Mouse (Mus musculus) adrenal gland, adult 8-10 months (tissue): Measurements from ENCODE around the gene Vmn1r91. TPM values are rescaled to one million over a fixed set of nuclear protein-coding genes. Genes with fewer than 3 reads are reported as not detected.
"Not testable (repeated sequence)": the region's sequence is repeated elsewhere in the genome, so short reads cannot be mapped to it uniquely, and the experiment has no call there.

ENCODE experiments used
- DNase-seq: peaks from one replicate; pipeline ENCODE4 v3.0.0; 2022
- total RNA-seq, 4 experiments: library from RNA; stranded (reverse); gene quantifications; 2 replicates each; pipeline ENCODE4 v1.2.4; 2022

Vmn1r91 gene
- total RNA-seq, result not detected

DNA sequence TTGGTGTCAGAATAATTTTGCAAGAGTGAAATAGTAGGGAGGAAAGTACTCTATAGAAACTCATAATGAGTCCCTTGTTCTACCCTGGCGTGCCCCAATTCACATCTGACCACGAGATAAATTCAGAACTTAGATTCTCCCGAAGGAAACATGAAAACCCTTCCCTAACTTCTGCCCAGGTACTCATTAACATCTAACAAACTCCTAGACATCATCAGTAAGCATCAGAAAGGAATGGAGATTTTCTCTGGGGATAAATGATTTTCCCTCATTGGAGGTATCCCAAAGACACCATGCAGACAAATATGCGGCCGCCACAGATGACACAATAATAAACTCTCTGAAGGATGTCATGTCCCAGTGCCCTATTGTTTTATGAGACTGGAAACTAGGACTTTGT lies at the start of gene Vmn1r91:
TSS of gene Vmn1r91 (plus strand) at position 301 of the 400 bp plus-strand sequence.
- DNase-seq, result not testable (repeated sequence)

DNA sequence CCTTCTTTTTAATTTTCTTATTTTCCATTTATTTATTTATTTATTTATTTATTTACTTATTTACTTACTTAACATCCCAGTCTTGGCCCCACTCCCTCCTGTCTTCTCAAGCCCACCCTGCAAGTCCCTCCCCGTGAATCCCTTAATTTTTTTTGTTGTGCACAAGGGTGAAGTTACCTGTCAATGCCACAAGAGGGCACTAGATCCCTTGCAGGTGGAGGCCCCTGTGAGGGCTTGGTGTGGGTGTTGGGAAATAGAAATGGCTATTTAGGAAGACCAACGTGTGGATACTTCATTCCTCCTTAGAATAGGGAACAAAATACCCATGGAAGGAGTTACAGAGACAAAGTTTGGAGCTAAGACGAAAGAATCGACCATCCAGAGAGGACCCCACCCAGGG lies 35.4 kb upstream of the Vmn1r91 start:
- DNase-seq, result not testable (repeated sequence)

DNA sequence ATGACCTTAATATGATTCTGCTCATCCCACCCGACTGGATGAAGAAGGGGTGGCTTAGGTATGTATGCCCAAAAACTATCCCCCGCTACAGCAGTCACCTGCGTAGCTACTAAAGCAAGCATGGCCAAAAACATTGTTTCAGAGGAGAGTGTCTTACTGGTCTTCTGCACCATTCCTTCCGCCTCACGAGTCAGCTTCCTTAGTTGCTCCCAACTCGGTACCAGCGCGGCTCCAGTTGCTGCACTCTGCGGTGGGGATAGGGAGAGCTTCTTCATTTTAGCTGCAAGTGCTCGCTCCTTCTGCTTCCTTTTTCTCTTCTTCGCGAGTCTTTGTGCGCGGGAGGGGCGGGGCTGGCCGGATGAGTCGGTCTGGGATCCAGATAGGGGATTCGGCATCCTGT lies 21.4 kb upstream of the Vmn1r91 start:
- not testable (repeated sequence) for DNase-seq

DNA sequence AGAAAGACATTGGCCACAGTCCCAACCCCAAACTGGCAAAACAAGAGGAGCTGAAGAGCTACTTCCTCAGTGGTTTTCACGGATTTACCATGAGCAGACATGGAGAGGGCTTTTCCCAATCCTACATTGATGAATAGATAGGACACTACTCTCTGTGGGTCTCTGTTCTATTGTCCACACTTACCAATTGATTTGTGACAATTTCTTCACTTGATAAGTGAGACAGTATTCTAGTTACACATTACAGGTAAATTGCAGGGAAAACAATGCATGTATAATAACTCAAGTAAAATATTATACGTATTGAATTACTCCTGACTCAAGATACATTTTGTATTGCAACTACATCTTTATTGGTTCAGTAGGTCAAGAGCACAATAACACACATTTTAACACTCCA lies 23.0 kb downstream of the Vmn1r91 start, which contains the start of gene Gm16442:
TSS of gene Gm16442 (minus strand) at position 101 of the 400 bp plus-strand sequence.
- DNase-seq, result not testable (repeated sequence)

DNA sequence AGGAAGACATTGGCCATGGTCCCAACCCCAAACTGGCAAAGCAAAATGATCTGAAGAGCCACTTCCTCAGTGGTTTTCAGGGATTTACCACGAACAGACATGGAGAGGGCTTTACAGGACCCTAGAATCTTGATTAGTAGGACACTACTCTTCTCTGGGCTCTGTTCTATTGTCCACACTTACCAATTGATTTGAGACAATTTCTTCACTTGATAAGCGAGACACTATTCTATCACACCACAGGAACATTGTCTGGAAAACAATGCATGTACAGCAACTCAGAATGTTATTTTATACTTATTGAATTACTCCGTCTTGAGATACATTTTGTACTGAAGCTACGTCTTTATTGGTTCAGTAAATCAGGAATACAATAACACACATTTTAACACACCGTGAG lies 39.5 kb downstream of the Vmn1r91 start, which contains the start of gene Vmn1r93:
TSS of gene Vmn1r93 (minus strand) at position 101 of the 400 bp plus-strand sequence.
- not testable (repeated sequence) for DNase-seq

Other genes starting within 250 kb of the Vmn1r91 start
- gene Gm19345, start 247.7 kb upstream of the Vmn1r91 start, total RNA-seq, result under 1 TPM in 2 of 4 experiments, not detected in 2; 0.28 to 0.35 TPM
- under 1 TPM in 1 of 4 experiments, not detected in 3; 0.31 TPM for gene Ceacam16, start 238.4 kb upstream of the Vmn1r91 start, total RNA-seq
- not detected for gene Ceacam19, start 211.7 kb upstream of the Vmn1r91 start, total RNA-seq
- 10 to 100 TPM; 20.6 to 34.2 (median 24.5) TPM for gene Pvr, start 178.5 kb upstream of the Vmn1r91 start, total RNA-seq
- gene Igsf23, start 148.9 kb upstream of the Vmn1r91 start, total RNA-seq, result not detected
- gene Ceacam20, start 134.3 kb upstream of the Vmn1r91 start, total RNA-seq, result not detected
- gene Nlrp9b, start 108.2 kb upstream of the Vmn1r91 start, total RNA-seq, result not detected
- not detected for gene Gm16442, start 22.9 kb downstream of the Vmn1r91 start, total RNA-seq
- not detected for gene Vmn1r93, start 39.4 kb downstream of the Vmn1r91 start, total RNA-seq
- gene Vmn1r94, start 68.7 kb downstream of the Vmn1r91 start, total RNA-seq, result not detected
- not detected for gene Vmn1r95, start 94.0 kb downstream of the Vmn1r91 start, total RNA-seq
- gene Gm6164, start 105.9 kb downstream of the Vmn1r91 start, total RNA-seq, result not detected
- not detected for gene Gm4498, start 134.1 kb downstream of the Vmn1r91 start, total RNA-seq
- not detected for gene Gm5890, start 163.2 kb downstream of the Vmn1r91 start, total RNA-seq
- not detected for gene Gm4133, start 234.4 kb downstream of the Vmn1r91 start, total RNA-seq